Mouse (Mus musculus) embryo, embryonic 11.5 days (tissue): ENCODE results near the gene Gm8871.
"Not testable (repeated sequence)": the region's sequence is repeated elsewhere in the genome, so short reads cannot be mapped to it uniquely, and the experiment has no call there.

Experiments
- DNase-seq: peaks from one replicate; pipeline ENCODE4 v3.0.0-alpha.2; 2012; ENCODE audit warnings: low read depth, low spot score

Gene Gm8871

GRCm38 (mm10) chr5:10947505-10947904 lies at the start of gene Gm8871, which contains the start of gene Gm8857:
Gene Gm8871 (plus strand): TSS chr5:10947805.
Gene Gm8857 (plus strand): TSS chr5:10947807.
- not testable (repeated sequence) for DNase-seq

GRCm38 (mm10) chr5:10953512-10953911 lies 5.9 kb downstream of the Gm8871 start:
- DNase-seq = not testable (repeated sequence)

DNA sequence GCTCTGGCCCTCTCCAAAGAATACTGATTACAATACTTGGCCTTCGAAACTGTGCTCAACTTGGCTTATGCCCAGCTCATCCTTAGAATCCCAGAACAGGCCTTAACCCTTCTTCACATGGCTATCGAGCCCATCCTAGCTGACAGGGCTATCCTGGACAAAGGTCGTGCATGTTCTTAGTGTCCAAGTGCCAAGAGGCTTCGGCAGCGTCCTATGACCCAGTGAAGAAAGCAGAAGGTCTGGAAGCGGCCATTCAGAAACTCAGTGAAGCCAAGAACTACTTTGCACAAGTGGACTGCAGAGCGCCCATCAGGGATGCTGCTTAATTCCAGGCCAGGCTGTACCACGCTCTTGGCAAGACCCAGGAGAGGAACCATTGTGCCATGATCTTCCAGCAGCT lies 10.5 kb downstream of the Gm8871 start:
- DNase-seq = not testable (repeated sequence)
